Mouse (Mus musculus) E14TG2a.4 (cell line): ENCODE measurements at regions not wholly inside any gene's neighbourhood (a gene's known extent, or its start where the extent isn't known, plus 50 kb on each side); places are given as distances from the start of the nearest gene placed in this dataset.

ENCODE experiments used
- CTCF ChIP-seq: conservative IDR thresholded peaks from 2 replicates; pipeline ENCODE4 v1.5.1; 2014; ENCODE audit warnings: low read length
- NANOG ChIP-seq: IDR thresholded peaks from 2 replicates; pipeline ENCODE4 v1.6.1; 2014; ENCODE audit warnings: borderline replicate concordance, low read length, mixed read lengths
- POU5F1 ChIP-seq: IDR thresholded peaks from 2 replicates; pipeline ENCODE4 v1.6.1; 2014; ENCODE audit warnings: low read length, borderline replicate concordance

- TF ChIP-seq CTCF, result no peak
- TF ChIP-seq POU5F1, result no peak
- TF ChIP-seq NANOG, result no peak
Observed at GRCm38 (mm10) chrX:157080025-157080424, 335.1 kb downstream of the Phex start.
